Mouse (Mus musculus): ENCODE data around the gene Padi4.

- TF ChIP-seq CTCF (IDR thresholded peaks at IDR 0.05; ENCODE audit: low read depth, low read length) (no peak), TAL1 (conservative IDR thresholded peaks at IDR 0.05; ENCODE audit: low read depth, low read length) (no peak), GATA1 (IDR thresholded peaks at IDR 0.05; ENCODE audit: borderline replicate concordance, low read length) (no peak), POLR2AphosphoS5 (IDR thresholded peaks at IDR 0.05; ENCODE audit: insufficient replicate concordance, low read depth, low read length) (no peak)
Measured at GRCm38 (mm10) chr4:140707615-140708014, 66.4 kb downstream of the Padi4 start.

Data from G1E (cell line).